ENCODE assay signal across 8 mouse cellular contexts in the genomic region with DNA sequence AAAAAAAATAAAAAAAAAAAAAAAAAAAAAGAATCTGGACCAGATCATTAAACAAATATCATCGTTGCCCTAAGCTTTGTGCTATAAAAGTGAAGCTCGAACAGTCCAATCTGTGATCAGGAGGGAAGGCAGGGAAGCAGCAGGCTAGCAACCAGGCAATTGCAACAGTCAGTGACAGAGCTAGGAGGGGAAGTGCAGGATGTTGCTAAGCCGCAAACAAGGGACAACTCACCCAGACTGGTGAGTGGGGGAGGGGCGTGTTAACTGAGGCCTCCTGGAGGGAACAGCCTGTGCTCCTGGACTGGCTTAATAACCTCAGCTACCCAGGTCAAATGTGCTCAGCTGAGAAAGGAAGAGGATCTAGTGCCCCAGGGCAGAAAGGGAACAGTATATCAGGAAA. TPM values are rescaled to one million over a fixed set of nuclear protein-coding genes. Genes with fewer than 3 reads are reported as not detected.
DNase-seq lines count a peak whose midpoint lies in the region; ATAC-seq lines count a peak whose summit lies in the region.

No protein-coding gene starts in this region.

- ATAC-seq in megakaryocyte-erythroid progenitor cell, adult 5-6 weeks (replicated peaks; ENCODE audit: low FRiP score, low TSS enrichment, poor library complexity, severe bottlenecking) = peak; percentile 59

- peak; percentile 18 to 42 for DNase-seq in cerebellum, postnatal 14 days
- no peak for DNase-seq in cerebellum, adult 11 months
- DNase-seq in CD4-positive helper T cell, adult 2 months (ENCODE audit: low read depth, low spot score) = peak; percentile 81
- DNase-seq in embryo, embryonic 10.5 days (ENCODE audit: low spot score) = peak; percentile 81
- peak; percentile 58 for DNase-seq in kidney, postnatal 10 days
- DNase-seq in thymus, postnatal 14 days = peak; percentile 92
- DNase-seq in right cerebral cortex, adult 18-20 months = no peak

RNA-seq across cellular contexts. Expression of a gene that starts 6.6 kb away (rescaled TPM):
- total RNA-seq in megakaryocyte-erythroid progenitor cell, adult 5-6 weeks (2014; fragmentation: Nextera tagmentation) = 39.0 and 59.5 TPM in 2 replicates
- total RNA-seq in megakaryocyte-erythroid progenitor cell, adult 5-6 weeks (2017) = 29.6 and 32.4 TPM in 2 replicates

Comparison
In these comparisons a context has a peak if more than half of its experiments do, and no peak if none do; other contexts are left out.
1. DNase-seq: peak in cerebellum, postnatal 14 days (2 of 2), CD4-positive helper T cell, adult 2 months (single experiment), embryo, embryonic 10.5 days (single experiment), kidney, postnatal 10 days (single experiment) and thymus, postnatal 14 days (single experiment); none in cerebellum, adult 11 months (single experiment) and right cerebral cortex, adult 18-20 months (single experiment).